Mouse (Mus musculus): ENCODE measurements around the gene Daam1. TPM values are rescaled to one million over a fixed set of nuclear protein-coding genes. Genes with fewer than 3 reads are reported as not detected.

The Daam1 gene
- total and polyA plus RNA-seq, 2 experiments = 7.7 to 33.4 TPM

DNA sequence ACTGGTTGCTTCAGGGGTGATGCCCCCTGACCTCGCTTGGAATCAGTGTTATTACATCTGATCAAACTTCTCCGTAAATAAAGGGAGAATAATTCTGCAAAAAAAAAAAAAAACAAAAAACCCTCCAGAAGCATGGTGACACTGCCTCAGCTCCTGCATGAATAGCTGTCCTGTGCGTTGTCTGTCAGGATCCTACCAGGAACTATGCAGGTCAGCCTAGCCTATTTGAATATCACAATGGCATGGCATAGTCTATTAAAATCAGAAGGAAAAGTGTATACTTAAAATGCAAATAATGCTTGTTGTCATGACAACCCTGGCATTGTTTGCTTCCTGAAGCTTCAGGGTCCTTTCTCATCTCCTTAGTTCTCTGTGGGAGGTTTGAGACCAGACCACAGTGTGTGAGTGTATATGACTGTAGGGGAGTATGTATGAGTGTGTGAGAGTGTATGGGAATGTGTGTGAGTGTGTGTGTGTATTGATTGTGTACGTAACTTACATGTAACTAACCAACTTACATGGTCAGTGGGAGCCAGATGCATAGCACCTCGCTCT, 92.0 kb downstream of the Daam1 start:
- Histone ChIP-seq H3K27ac (replicated peaks; ENCODE audit: insufficient read depth, low read depth, low read length) (no peak overlapping the region), H3K4me3 (ENCODE audit: insufficient read depth, low read depth, low read length) (no peak overlapping the region)
- WGBS = 90% methylated on average over 5 of the region's 5 CpGs

DNA sequence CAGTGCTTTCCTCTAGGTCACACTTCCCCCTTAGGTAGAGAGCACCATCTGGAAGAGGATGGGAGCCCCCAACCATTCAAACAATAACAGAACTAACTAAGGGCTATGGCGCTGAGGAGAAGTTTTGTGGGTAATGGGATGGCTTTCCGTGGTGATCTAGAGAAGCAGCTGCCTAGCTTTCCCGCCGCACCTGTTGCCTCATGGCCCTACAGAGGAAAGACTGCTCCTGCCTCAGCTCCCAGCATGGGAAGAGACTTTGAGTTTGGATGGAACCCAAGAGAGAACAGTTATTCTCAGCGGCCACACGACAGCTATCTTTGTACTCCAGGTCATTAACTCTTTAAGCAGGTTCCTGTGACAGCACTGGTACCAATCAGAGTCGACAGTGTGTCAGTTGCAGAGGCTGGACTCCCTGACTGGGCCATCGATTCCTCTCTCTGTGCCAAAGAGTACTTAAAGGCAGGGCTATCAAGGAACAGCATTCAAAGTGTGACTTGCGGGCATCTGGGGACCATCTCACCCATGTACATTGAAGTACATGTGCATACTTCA, 94.2 kb downstream of the Daam1 start:
- DNase-seq (ENCODE audit: extremely low read depth, low read depth, low spot score) = peak; percentile 91
- H3K27me3 ChIP-seq (ENCODE audit: control insufficient read depth, insufficient read depth, low read length) = no peaks in the 10 kb centered on the region
- WGBS = 37% methylated on average over 9 of the region's 9 CpGs
- no peak overlapping the region; the same call in 1 of the 2 replicates for H3K27ac ChIP-seq (replicated peaks; ENCODE audit: insufficient read depth, low read depth, low read length)
- H3K9ac ChIP-seq (ENCODE audit: low read depth, low read length) = no peak overlapping the region
- no peaks in the 10 kb centered on the region for H3K36me3 ChIP-seq (ENCODE audit: control insufficient read depth, insufficient read depth, low read length)
- peaks cover 9% of the 10 kb centered on the region for H3K4me1 ChIP-seq (ENCODE audit: control insufficient read depth, insufficient read depth, low read length)
- TF ChIP-seq POLR2A (IDR thresholded peaks at IDR 0.05; ENCODE audit: extremely low read depth, insufficient read depth, low read length) (no peak), CTCF (IDR thresholded peaks at IDR 0.05; ENCODE audit: low read depth, low read length) (no peak)
- H3K4me3 ChIP-seq (ENCODE audit: insufficient read depth, low read depth, low read length) = no peak overlapping the region
- H3K79me2 ChIP-seq (ENCODE audit: control insufficient read depth, insufficient read depth, low read length) = peaks cover 69% of the 10 kb centered on the region

More for the DNA sequence above, 92.0 kb downstream of the Daam1 start:
- H3K27me3 ChIP-seq (ENCODE audit: control insufficient read depth, insufficient read depth, low read length) = no peaks in the 10 kb centered on the region
- no peak overlapping the region for H3K9ac ChIP-seq (ENCODE audit: low read depth, low read length)
- no peaks in the 10 kb centered on the region for H3K36me3 ChIP-seq (ENCODE audit: control insufficient read depth, insufficient read depth, low read length)
- no peak for DNase-seq (ENCODE audit: extremely low read depth, low read depth, low spot score)
- H3K4me1 ChIP-seq (ENCODE audit: control insufficient read depth, insufficient read depth, low read length) = peaks cover 9% of the 10 kb centered on the region
- TF ChIP-seq CTCF (IDR thresholded peaks at IDR 0.05; ENCODE audit: low read depth, low read length) (no peak), POLR2A (IDR thresholded peaks at IDR 0.05; ENCODE audit: extremely low read depth, insufficient read depth, low read length) (no peak)
- H3K79me2 ChIP-seq (ENCODE audit: control insufficient read depth, insufficient read depth, low read length) = peaks cover 69% of the 10 kb centered on the region

DNA sequence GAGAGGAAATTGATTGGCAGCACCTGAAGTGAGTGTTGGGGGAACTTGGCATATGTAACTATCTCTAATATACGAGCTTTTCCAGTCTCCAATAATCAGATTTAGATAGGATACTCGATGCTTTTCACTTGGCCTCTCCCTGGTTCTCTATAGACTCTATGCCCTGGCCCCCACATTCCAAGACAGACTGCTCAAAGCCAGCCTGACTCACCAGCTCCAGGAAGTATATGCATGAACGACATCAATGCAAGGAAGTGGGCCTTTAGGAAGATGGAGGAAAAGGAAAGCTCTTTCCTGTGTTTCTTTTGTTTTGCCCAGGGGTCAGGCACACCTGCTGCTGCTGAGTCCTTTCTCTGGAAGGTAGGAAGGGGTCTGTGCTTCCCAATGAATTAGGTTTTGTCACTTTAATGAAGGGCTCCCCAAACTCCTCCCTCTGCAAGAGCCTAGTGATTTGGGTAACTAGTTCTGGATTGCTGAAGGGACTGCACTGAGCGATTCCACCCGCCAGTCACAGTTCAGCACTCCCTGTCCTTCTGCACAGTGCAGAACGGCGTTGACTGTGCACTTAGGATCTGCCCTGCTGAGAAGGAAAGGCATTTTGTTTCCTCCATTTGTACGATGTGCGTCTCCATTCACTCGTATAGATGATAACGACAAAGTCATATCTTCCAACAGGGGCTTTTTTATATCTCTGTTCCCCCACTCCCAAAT, 95.3 kb downstream of the Daam1 start:
- H3K27me3 ChIP-seq (ENCODE audit: control insufficient read depth, insufficient read depth, low read length) = no peaks in the 10 kb centered on the region
- peaks cover 11% of the 10 kb centered on the region for H3K4me1 ChIP-seq (ENCODE audit: control insufficient read depth, insufficient read depth, low read length)
- 74% methylated on average over 11 of the region's 11 CpGs for WGBS
- no peak overlapping the region for H3K9ac ChIP-seq (ENCODE audit: low read depth, low read length)
- H3K79me2 ChIP-seq (ENCODE audit: control insufficient read depth, insufficient read depth, low read length) = peaks cover 59% of the 10 kb centered on the region
- H3K4me3 ChIP-seq (ENCODE audit: insufficient read depth, low read depth, low read length) = no peak overlapping the region
- H3K27ac ChIP-seq (replicated peaks; ENCODE audit: insufficient read depth, low read depth, low read length) = no peak overlapping the region
- no peaks in the 10 kb centered on the region for H3K36me3 ChIP-seq (ENCODE audit: control insufficient read depth, insufficient read depth, low read length)
- no peak for TF ChIP-seq CTCF (IDR thresholded peaks at IDR 0.05; ENCODE audit: low read depth, low read length)
- no peak for TF ChIP-seq POLR2A (IDR thresholded peaks at IDR 0.05; ENCODE audit: extremely low read depth, insufficient read depth, low read length)
- no peak for DNase-seq (ENCODE audit: extremely low read depth, low read depth, low spot score)

DNA sequence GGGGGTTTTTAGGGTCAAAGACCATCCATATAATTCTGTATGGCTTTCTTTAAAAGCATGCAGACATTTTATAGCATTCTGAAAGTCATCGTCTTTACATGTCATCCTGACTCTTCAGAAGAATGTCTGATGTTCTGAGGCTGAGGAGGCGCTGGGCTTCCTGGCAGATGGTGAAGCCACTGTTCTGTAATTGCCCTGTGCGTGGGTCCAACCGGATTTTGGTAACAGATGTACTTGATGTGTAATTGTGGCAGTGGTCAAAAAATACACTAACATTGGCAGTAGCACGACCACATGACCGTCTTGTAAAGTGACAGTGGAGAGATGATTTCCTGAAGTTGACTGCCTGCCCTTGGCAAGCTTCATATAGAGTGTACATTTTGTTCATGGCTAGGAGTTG, 97.2 kb downstream of the Daam1 start:
- 93% methylated on average over 6 of the region's 6 CpGs for WGBS
- no peaks in the 10 kb centered on the region for H3K36me3 ChIP-seq (ENCODE audit: control insufficient read depth, insufficient read depth, low read length)
- no peak overlapping the region for H3K27ac ChIP-seq (replicated peaks; ENCODE audit: insufficient read depth, low read depth, low read length)
- H3K27me3 ChIP-seq (ENCODE audit: control insufficient read depth, insufficient read depth, low read length) = no peaks in the 10 kb centered on the region
- TF ChIP-seq POLR2A (IDR thresholded peaks at IDR 0.05; ENCODE audit: extremely low read depth, insufficient read depth, low read length) (no peak), CTCF (IDR thresholded peaks at IDR 0.05; ENCODE audit: low read depth, low read length) (no peak)
- H3K4me1 ChIP-seq (ENCODE audit: control insufficient read depth, insufficient read depth, low read length) = peaks cover 22% of the 10 kb centered on the region
- DNase-seq (ENCODE audit: extremely low read depth, low read depth, low spot score) = no peak
- H3K9ac ChIP-seq (ENCODE audit: low read depth, low read length) = no peak overlapping the region
- peaks cover 49% of the 10 kb centered on the region for H3K79me2 ChIP-seq (ENCODE audit: control insufficient read depth, insufficient read depth, low read length)
- no peak overlapping the region for H3K4me3 ChIP-seq (ENCODE audit: insufficient read depth, low read depth, low read length)

DNA sequence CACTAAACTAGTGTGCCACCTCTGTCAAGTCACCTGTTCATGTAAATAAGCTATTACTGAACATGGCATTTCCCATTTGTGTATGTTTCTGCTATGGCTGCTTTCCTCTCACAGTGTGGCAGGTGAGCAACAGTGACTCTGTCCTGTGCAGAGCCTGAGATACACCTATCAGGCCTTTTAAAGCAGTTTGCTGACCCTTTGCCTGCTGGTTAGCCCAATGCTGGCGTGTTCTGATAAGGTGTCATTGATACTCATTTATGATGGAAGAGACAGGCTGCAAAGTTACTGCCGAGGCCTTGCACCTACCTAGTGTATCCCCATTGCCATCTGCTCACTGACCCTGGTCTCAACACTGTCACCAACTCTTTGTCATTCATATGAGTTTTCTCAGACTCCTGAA, 99.0 kb downstream of the Daam1 start:
- Histone ChIP-seq H3K79me2 (ENCODE audit: control insufficient read depth, insufficient read depth, low read length) (peaks cover 38% of the 10 kb centered on the region), H3K4me3 (ENCODE audit: insufficient read depth, low read depth, low read length) (no peak overlapping the region), H3K36me3 (ENCODE audit: control insufficient read depth, insufficient read depth, low read length) (no peaks in the 10 kb centered on the region), H3K9ac (ENCODE audit: low read depth, low read length) (no peak overlapping the region), H3K4me1 (ENCODE audit: control insufficient read depth, insufficient read depth, low read length) (peaks cover 23% of the 10 kb centered on the region), H3K27me3 (ENCODE audit: control insufficient read depth, insufficient read depth, low read length) (no peaks in the 10 kb centered on the region), H3K27ac (replicated peaks; ENCODE audit: insufficient read depth, low read depth, low read length) (no peak overlapping the region)
- TF ChIP-seq CTCF (IDR thresholded peaks at IDR 0.05; ENCODE audit: low read depth, low read length) = no peak
- no peak for TF ChIP-seq POLR2A (IDR thresholded peaks at IDR 0.05; ENCODE audit: extremely low read depth, insufficient read depth, low read length)
- WGBS = 93% methylated on average over 2 of the region's 2 CpGs
- DNase-seq (ENCODE audit: extremely low read depth, low read depth, low spot score) = no peak
